Mouse (Mus musculus) thymus, adult 2 months (tissue): ENCODE data around the gene Cdh23. TPM values are rescaled to one million over a fixed set of nuclear protein-coding genes. Genes with fewer than 3 reads are reported as not detected.
A peak's percentile ranks its signal among the peaks of the same experiment; 100 is the strongest.

Experiments
- DNase-seq: peaks from one replicate; pipeline ENCODE4 v3.0.0; 2021
- H3K27ac ChIP-seq: fragments of 200-500 bp; 2 replicates; pipeline ENCODE4 v1.5.1; 2012; ENCODE audit warnings: low read length, control low read depth; ENCODE audit not compliant: control insufficient read depth, insufficient read depth
- H3K27me3 ChIP-seq: fragments of 200-500 bp; 2 replicates; pipeline ENCODE4 v1.6.1; 2012; ENCODE audit warnings: mild to moderate bottlenecking, low read length, moderate library complexity, mixed read lengths; ENCODE audit not compliant: control insufficient read depth, insufficient read depth
- H3K36me3 ChIP-seq: fragments of 200-500 bp; 2 replicates; pipeline ENCODE4 v1.6.1; 2012; ENCODE audit warnings: mild to moderate bottlenecking, low read length, moderate library complexity; ENCODE audit not compliant: control insufficient read depth, insufficient read depth
- H3K4me1 ChIP-seq: fragments of 200-500 bp; replicated peaks from 2 replicates; pipeline ENCODE4 v1.6.1; 2012; ENCODE audit warnings: low read length; ENCODE audit not compliant: control insufficient read depth, insufficient read depth
- H3K4me3 ChIP-seq: fragments of 200-500 bp; 2 replicates; pipeline ENCODE4 v1.5.1; 2012; ENCODE audit warnings: mild to moderate bottlenecking, low read length, control low read depth, moderate library complexity; ENCODE audit not compliant: control insufficient read depth, insufficient read depth
- CTCF ChIP-seq: fragments of 200-500 bp; IDR thresholded peaks from 2 replicates; pipeline ENCODE4 v1.5.1; 2012; ENCODE audit warnings: mild to moderate bottlenecking, control low read depth, low read length, moderate library complexity, borderline replicate concordance; ENCODE audit not compliant: control insufficient read depth, poor library complexity, insufficient read depth; ENCODE audit errors: extremely low read depth
- POLR2A ChIP-seq: fragments of 200-500 bp; IDR thresholded peaks from 2 replicates; pipeline ENCODE4 v1.6.1; 2012; ENCODE audit warnings: mild to moderate bottlenecking, low read length, control low read depth, moderate library complexity; ENCODE audit not compliant: control insufficient read depth, poor library complexity, insufficient read depth; ENCODE audit errors: extremely low read depth
- WGBS: fragments of 180-500 bp; shearing (Covaris S2); methylation state at CpG from one replicate; pipeline ENCODE4 v1.1.7; 2018; 5-methylcytosine and 5-hydroxymethylcytosine counted together
- polyA plus RNA-seq: library from polyadenylated mRNA; depleted of rRNA; stranded (reverse); fragments of >200 nt; gene quantifications from 2 replicates; pipeline ENCODE4 v1.2.3, GENCODE M21; 2012

The Cdh23 gene
- polyA plus RNA-seq, 1 experiment = 3.5 TPM

DNA sequence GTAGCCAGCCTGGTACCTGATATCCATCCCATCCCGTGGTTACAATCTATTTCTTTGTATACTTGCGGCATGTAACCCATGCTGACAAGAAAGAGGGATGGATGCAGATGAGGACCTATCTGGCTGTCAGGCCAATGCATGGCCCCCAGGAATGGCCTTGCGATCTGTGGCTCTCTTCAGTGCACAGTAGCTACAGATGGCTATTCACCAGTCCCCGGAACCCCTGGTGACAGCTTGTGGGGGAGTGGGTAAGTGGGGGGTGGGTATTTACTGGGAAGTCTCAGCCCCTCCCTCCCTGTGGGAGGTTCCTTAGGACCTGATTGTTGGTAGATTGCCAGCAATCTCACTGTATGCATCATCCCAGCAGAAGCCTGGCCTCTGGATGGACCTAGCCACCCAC, 163.8 kb downstream of the Cdh23 start:
- Histone ChIP-seq H3K4me1 (no peaks in the 10 kb centered on the region; the same call in 1 of the 2 replicates), H3K36me3 (no peaks in the 10 kb centered on the region), H3K27me3 (no peaks in the 10 kb centered on the region), H3K4me3 (no peak overlapping the region), H3K27ac (no peak overlapping the region)
- DNase-seq = no peak
- TF ChIP-seq POLR2A = no peak
- no peak for TF ChIP-seq CTCF
- 90% methylated on average over 4 of the region's 4 CpGs for WGBS

DNA sequence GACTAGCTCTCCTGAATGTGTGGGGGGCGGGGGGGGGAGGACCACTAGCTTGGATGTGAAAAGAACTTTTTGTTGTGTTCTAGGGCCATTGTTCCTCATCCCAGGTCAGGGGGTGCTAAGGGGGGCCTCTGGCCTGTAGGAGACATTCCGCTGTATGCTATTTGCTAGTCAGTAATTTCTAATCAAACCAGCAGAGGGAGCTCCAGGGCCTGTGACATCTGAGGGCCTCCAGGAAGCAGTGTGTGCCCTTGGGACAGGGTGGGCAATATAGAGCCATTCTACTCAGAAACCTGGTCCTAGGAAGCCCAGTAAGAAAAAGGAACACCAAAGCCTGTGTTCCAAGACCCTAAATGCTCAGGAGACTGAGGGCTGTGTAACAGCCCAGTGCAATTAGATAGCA, 164.9 kb downstream of the Cdh23 start:
- no peak overlapping the region for H3K27ac ChIP-seq
- DNase-seq = peak; percentile 71
- TF ChIP-seq POLR2A (no peak), CTCF (peak; percentile 61; the same call in 1 of the 2 replicates)
- no peak overlapping the region for H3K4me3 ChIP-seq
- 64% methylated on average over 2 of the region's 2 CpGs for WGBS
- H3K36me3 ChIP-seq = no peaks in the 10 kb centered on the region
- H3K27me3 ChIP-seq = no peaks in the 10 kb centered on the region
- no peaks in the 10 kb centered on the region for H3K4me1 ChIP-seq

DNA sequence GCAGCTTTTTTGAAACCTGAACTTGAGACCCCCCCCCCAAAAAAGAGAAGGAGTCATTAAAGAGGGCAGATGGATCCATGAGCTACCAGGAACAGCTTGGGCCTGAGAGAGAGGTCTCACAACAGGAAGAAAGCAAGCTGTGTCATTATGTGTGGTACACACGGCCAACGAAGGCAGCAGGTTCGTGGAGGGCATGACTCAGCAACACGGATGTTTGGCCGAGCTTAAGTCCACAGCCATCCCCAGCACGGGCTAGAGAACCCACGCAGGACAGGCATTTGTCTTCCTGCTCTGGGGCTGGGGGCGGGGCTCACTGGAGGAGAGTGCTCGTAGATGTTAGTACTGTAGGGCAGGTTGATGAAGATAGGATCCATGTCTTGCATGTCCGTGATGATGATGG, 165.7 kb downstream of the Cdh23 start:
- 45% methylated on average over 10 of the region's 10 CpGs for WGBS
- TF ChIP-seq CTCF = no peak
- TF ChIP-seq POLR2A = no peak
- H3K36me3 ChIP-seq = no peaks in the 10 kb centered on the region
- no peak overlapping the region for H3K4me3 ChIP-seq
- no peaks in the 10 kb centered on the region for H3K4me1 ChIP-seq
- no peaks in the 10 kb centered on the region for H3K27me3 ChIP-seq
- no peak overlapping the region for H3K27ac ChIP-seq
- no peak for DNase-seq

DNA sequence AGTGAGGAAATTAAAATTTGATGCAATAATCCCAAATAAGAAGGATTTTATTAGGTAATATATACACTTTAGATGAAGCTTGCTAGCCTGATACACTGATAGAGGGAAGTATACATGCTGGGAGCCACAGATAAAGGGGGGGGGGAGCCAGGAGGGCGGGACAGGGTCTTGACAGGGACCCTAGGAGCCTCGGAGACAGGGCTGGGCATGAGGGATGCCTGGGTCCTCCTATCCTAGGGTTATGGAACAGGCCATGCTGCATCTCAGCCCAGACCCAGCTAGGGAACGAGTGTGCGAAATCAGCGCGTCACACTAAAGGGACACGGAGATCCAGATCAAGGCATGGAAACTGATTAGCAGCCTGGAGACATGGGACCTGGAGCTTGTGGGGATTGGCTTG, 168.3 kb downstream of the Cdh23 start:
- DNase-seq = no peak
- no peaks in the 10 kb centered on the region for H3K36me3 ChIP-seq
- H3K27me3 ChIP-seq = no peaks in the 10 kb centered on the region
- no peak for TF ChIP-seq POLR2A
- no peak for TF ChIP-seq CTCF
- no peaks in the 10 kb centered on the region for H3K4me1 ChIP-seq
- 88% methylated on average over 7 of the region's 7 CpGs for WGBS
- no peak overlapping the region for H3K4me3 ChIP-seq
- no peak overlapping the region for H3K27ac ChIP-seq

DNA sequence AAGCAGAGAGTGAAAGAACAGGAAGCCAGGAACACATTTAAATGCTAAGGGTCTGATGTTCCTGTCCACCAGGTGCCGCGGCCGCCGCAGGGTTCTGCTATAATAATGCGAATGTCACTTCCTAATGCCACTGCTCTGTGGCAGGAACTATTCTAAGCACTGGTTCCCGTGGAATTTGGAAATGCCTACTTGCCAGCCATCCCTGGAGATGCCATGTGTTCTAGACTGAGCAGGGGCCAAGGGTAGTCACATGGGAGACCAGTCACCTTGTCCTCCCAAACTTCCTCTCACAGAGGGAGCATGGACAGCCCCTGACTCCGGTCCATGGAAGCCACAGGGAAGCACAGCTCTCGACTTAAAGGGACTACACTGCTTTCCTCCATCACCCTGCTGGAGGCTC, 171.2 kb downstream of the Cdh23 start:
- no peaks in the 10 kb centered on the region for H3K36me3 ChIP-seq
- no peaks in the 10 kb centered on the region for H3K4me1 ChIP-seq
- no peak for TF ChIP-seq CTCF
- no peak for TF ChIP-seq POLR2A
- WGBS = 35% methylated on average over 8 of the region's 8 CpGs
- no peak overlapping the region for H3K27ac ChIP-seq
- no peak for DNase-seq
- no peaks in the 10 kb centered on the region for H3K27me3 ChIP-seq
- no peak overlapping the region for H3K4me3 ChIP-seq

DNA sequence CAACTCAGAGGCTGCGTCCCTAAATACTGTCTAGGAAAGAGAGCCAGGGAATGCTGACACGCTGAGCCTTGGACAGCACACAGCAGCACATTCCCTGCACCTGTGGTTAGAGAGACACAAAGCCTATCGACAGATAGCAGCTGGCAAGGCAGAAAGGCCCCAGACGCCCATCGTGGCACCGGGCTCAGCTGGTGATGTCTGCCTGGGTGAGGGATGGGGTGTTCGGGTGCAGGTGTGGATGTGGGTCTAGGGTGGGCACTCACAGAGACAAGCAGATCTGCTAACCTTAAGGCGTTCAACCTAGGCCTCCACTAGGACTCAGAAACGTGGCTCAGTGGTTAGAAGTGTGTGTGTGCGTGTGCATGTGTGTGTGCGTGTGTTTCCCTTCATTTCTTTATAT, 180.0 kb downstream of the Cdh23 start:
- 76% methylated on average over 11 of the region's 11 CpGs for WGBS
- DNase-seq = peak; percentile 24
- TF ChIP-seq POLR2A (no peak), CTCF (no peak)
- no peaks in the 10 kb centered on the region for H3K4me1 ChIP-seq
- no peaks in the 10 kb centered on the region for H3K36me3 ChIP-seq
- H3K27me3 ChIP-seq = no peaks in the 10 kb centered on the region
- no peak overlapping the region for H3K27ac ChIP-seq
- no peak overlapping the region for H3K4me3 ChIP-seq

DNA sequence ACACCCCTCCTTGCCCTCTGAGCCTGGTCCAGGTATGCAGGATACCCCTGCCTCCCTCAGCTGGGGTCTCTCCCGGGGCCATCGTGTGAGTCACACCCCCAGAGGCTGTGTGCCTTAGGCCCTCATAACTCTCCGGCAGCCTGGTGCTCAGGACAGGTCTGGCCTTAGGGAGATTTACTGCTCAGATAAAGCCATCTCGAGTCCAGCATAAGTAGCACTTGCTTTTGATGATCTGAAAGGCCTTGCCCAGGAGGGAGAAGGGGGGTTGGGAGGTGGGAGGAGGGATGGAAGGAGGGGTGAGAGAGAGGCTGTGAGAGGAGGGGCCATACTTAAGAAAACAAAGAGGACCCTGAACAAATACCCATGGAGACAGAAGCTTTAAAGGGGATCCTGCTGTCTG, 197.8 kb downstream of the Cdh23 start:
- H3K27me3 ChIP-seq = no peaks in the 10 kb centered on the region
- H3K36me3 ChIP-seq = no peaks in the 10 kb centered on the region
- TF ChIP-seq CTCF (no peak), POLR2A (no peak)
- H3K4me3 ChIP-seq = no peak overlapping the region
- H3K27ac ChIP-seq = no peak overlapping the region
- H3K4me1 ChIP-seq = no peaks in the 10 kb centered on the region
- no peak for DNase-seq
- 57% methylated on average over 4 of the region's 4 CpGs for WGBS
